Mouse (Mus musculus) testis, adult 2 months (tissue): ENCODE measurements around the gene AU041133.

Experiments
- CTCF ChIP-seq: fragments of 200-500 bp; IDR thresholded peaks from 2 replicates; pipeline ENCODE4 v1.5.1; 2012; ENCODE audit warnings: low read depth, mild to moderate bottlenecking, inconsistent platforms, low read length, moderate library complexity; ENCODE audit not compliant: control insufficient read depth, insufficient read depth, insufficient replicate concordance
- POLR2A ChIP-seq: fragments of 200-500 bp; IDR thresholded peaks from 2 replicates; pipeline ENCODE4 v1.6.1; 2012; ENCODE audit warnings: low read depth, mild to moderate bottlenecking, inconsistent platforms, low read length, moderate library complexity; ENCODE audit not compliant: control insufficient read depth

DNA sequence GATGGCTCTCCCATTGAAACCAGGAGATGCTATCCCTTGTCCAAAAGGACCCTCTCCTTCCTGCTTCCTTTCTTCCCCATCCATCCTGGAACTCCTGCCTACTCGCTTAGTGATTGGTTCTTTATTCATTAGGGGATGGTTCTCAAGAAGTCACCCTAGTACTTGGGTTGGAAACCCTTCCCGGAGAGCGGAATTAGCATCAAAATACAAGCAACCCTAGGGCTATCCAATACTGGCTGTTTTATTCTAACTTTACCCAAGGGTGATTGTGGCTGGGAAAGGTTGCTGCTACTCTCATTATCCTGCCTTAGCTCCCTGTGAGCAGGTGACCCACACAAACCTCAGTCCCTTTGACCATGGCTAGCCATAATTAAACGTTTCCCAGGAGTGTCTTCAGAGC, 19.8 kb downstream of the AU041133 start:
- TF ChIP-seq POLR2A (no peak), CTCF (no peak)
